Mouse (Mus musculus) urinary bladder, postnatal 14 days (tissue): ENCODE results near the gene Wbp2nl.
"Not testable (repeated sequence)": the region's sequence is repeated elsewhere in the genome, so short reads cannot be mapped to it uniquely, and the experiment has no call there.

Experiments used
- DNase-seq: peaks from one replicate; pipeline ENCODE4 v3.0.0; 2021; ENCODE audit warnings: low spot score

The Wbp2nl gene

DNA sequence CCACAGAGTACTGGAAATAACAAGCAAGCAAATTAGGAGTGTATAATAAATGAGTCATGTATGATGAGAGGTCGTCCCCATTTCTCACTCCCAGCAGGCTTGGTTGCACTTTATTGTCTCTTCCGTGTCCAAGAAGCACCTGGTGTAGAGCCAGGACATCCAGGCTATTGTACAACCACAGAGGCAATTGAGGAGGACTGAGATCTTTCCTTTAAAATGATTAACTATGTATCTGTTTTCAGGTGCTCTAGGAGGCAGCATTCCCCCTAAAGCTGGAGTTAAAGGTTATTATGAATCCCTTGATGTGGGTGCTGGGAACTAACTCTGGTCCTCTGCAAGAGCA, 50.2 kb downstream of the Wbp2nl start:
- no peak for DNase-seq

DNA sequence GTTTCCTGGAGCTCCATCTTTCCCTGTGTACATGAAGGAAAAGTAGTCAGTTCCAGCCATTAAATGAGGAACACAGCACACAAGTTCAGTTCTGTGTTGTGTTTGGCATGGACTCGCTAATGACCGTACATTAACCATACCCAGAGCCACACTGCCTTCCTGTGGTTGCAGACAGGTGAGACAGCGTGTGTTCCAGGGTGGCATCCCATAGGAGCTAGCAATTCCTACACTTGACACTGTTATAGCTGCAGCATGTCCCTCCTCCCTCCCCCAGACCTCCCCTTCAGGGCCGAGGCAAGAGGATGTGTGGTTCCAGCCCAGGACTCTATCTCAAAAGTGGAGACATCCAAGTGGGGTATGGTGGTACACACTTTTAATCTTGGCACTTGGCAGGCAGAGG, 51.6 kb downstream of the Wbp2nl start:
- no peak for DNase-seq

- no peak for DNase-seq
Observed at GRCm38 (mm10) chr15:82351480-82351879, 52.7 kb downstream of the Wbp2nl start.

GRCm38 (mm10) chr15:82353078-82353744, 54.5 kb downstream of the Wbp2nl start:
- no peak for DNase-seq

- no peak for DNase-seq
Observed at GRCm38 (mm10) chr15:82353745-82354113, 55.0 kb downstream of the Wbp2nl start.

GRCm38 (mm10) chr15:82354126-82354945, 55.6 kb downstream of the Wbp2nl start, which contains the start of gene Ndufa6:
TSS of gene Ndufa6 (minus strand) at chr15:82354322.
- peak; percentile 97 for DNase-seq

DNA sequence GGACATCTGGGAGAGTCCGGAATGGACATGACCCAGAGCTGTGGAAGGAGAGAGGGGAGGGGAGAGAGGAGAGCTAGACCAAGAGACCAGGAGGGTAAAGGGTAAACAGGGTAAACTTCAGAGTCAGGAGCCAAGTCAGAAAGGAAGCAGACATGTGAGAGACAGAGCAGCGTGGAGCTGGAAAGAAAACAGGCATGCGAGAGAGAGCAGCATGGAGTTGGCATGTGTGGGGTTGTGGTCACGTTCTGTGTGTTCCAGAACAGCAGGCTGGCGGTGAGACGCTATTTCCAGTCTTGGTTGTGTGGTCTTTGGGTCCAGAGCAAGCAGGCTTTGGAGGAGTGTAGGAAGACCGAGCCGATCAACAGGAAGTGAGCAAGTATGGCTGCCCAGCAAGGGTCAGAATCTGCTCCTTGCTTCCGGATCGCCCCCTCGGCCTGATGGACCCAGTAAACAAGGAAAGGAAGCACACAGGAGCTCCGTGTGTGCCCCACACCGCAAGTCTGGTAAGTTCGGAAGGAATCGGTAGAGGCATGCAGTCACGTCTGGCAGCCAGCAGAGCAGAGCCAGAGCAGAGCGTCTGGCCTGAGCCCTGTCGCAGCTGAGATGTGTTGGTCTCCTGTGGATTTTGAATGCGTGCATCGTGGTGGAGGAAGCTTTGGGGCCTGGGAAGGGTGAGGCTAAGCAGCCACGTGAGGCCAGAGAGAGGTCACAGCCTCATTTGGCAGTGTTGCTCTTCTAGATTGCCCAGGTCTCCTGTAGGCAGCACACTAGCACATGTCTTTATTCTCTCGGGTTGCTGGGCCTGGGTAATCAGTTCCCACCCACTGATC, 59.9 kb downstream of the Wbp2nl start:
- no peak for DNase-seq

GRCm38 (mm10) chr15:82361459-82362018, 62.8 kb downstream of the Wbp2nl start:
- DNase-seq = no peak

DNA sequence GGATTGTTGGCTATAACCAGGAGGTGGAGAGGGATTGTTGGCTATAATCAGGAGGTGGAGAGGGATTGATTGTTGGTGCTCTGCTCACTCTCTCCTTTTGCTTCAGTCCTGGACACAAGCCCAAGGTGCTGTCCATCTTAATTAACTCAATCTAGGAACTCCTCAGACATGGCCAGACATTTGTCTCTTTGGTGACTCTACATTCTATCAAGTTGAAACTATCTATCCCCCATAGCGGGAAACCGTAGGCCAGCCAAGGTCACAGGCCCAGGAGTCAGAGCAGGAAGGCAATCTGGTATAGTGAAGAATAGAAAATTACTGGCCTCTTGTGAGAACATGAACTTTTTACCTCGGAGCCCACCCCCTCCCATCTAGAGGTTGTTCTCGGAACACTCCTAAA, 63.5 kb downstream of the Wbp2nl start:
- no peak for DNase-seq

GRCm38 (mm10) chr15:82363801-82364200, 65.0 kb downstream of the Wbp2nl start:
- not testable (repeated sequence) for DNase-seq
